Mouse (Mus musculus) heart, embryonic 16.5 days (tissue): ENCODE data around the gene 4930442H23Rik. TPM values are rescaled to one million over a fixed set of nuclear protein-coding genes. Genes with fewer than 3 reads are reported as not detected.

Source experiments
- ATAC-seq: fragments of 200-750 bp; cut with Nextera tagmentation; replicated peaks from 2 replicates; pipeline ENCODE4 v1.8.0; 2017; ENCODE audit warnings: moderate number of reproducible peaks; ENCODE audit not compliant: insufficient read depth, low FRiP score; ENCODE audit errors: extremely low read depth
- H3K27ac ChIP-seq: fragments of 300-500 bp; sonication (generic); 2 replicates; pipeline ENCODE4 v1.5.1; 2014; ENCODE audit warnings: mild to moderate bottlenecking, low read length, control low read depth, moderate library complexity
- H3K27me3 ChIP-seq: fragments of 300-500 bp; sonication (generic); 2 replicates; pipeline ENCODE4 v1.6.1; 2014; ENCODE audit warnings: low read length, mixed read lengths; ENCODE audit not compliant: control insufficient read depth, insufficient read depth
- H3K36me3 ChIP-seq: fragments of 300-500 bp; sonication (generic); 2 replicates; pipeline ENCODE4 v1.6.1; 2014; ENCODE audit not compliant: control insufficient read depth, insufficient read depth
- H3K4me1 ChIP-seq: fragments of 300-500 bp; sonication (generic); 2 replicates; pipeline ENCODE4 v1.6.1; 2014; ENCODE audit warnings: low read length, mixed read lengths; ENCODE audit not compliant: control insufficient read depth, insufficient read depth
- H3K4me2 ChIP-seq: fragments of 300-500 bp; sonication (generic); 2 replicates; pipeline ENCODE4 v1.6.1; 2014; ENCODE audit warnings: low read depth, mild to moderate bottlenecking, control low read depth, low read length
- H3K4me3 ChIP-seq: fragments of 300-500 bp; sonication (generic); 2 replicates; pipeline ENCODE4 v1.5.1; 2014; ENCODE audit warnings: mild to moderate bottlenecking, control low read depth, low read length
- H3K9ac ChIP-seq: fragments of 300-500 bp; sonication (generic); 2 replicates; pipeline ENCODE4 v1.6.1; 2014; ENCODE audit warnings: low read length, control low read depth
- H3K9me3 ChIP-seq: fragments of 300-500 bp; sonication (generic); replicated peaks from 2 replicates; pipeline ENCODE4 v1.6.1; 2016; ENCODE audit warnings: low read length; ENCODE audit not compliant: control insufficient read depth
- WGBS: fragments of 180-500 bp; shearing (Covaris S2); extraction: QIAGEN DNeasy Blood & Tissue Kit; methylation state at CpG from one replicate; pipeline ENCODE4 v1.1.7; 2014; 5-methylcytosine and 5-hydroxymethylcytosine counted together
- polyA plus RNA-seq: library from polyadenylated mRNA; unstranded; fragments of >200 nt; fragmentation: Nextera tagmentation; extraction: Ambion mirVana; gene quantifications from 2 replicates; pipeline ENCODE4 v1.2.1, GENCODE M21; 2015

4930442H23Rik gene
- polyA plus RNA-seq, 1 experiment from 2014 or later: 0.11 TPM

GRCm38 (mm10) chr10:81167200-81168086 lies 16.2 kb downstream of the 4930442H23Rik start, which contains the start of gene Pias4:
TSS of gene Pias4 (minus strand) at chr10:81167923.
- Histone ChIP-seq H3K9me3 (no peaks in the 10 kb centered on the region), H3K4me1 (peaks cover 15% of the 10 kb centered on the region), H3K27ac (peak within 1 kb of the TSS; percentile 79), H3K36me3 (peaks cover 8% of the 10 kb centered on the region), H3K4me3 (peak within 1 kb of the TSS; percentile 95), H3K9ac (peak within 1 kb of the TSS; percentile 92), H3K27me3 (no peaks in the 10 kb centered on the region), H3K4me2 (peak within 1 kb of the TSS; percentile 96)
- under 1% methylated on average over 55 of the region's 64 CpGs for WGBS
- peak; percentile 90 for ATAC-seq

- ATAC-seq: no peak
- Histone ChIP-seq H3K27me3 (no peaks in the 10 kb centered on the region), H3K36me3 (peaks cover 15% of the 10 kb centered on the region), H3K4me2 (no peak overlapping the region), H3K27ac (no peak overlapping the region), H3K4me1 (peaks cover 19% of the 10 kb centered on the region), H3K9ac (no peak overlapping the region), H3K4me3 (no peak overlapping the region), H3K9me3 (no peaks in the 10 kb centered on the region)
- WGBS: 80% methylated on average over 8 of the region's 8 CpGs
These were observed 18.5 kb downstream of the 4930442H23Rik start for GRCm38 (mm10) chr10:81165118-81165517.

GRCm38 (mm10) chr10:81162318-81162652 lies 21.4 kb downstream of the 4930442H23Rik start:
- H3K4me2 ChIP-seq: no peak overlapping the region
- WGBS: 46% methylated on average over 2 of the region's 2 CpGs
- H3K4me3 ChIP-seq: no peak overlapping the region

GRCm38 (mm10) chr10:81161602-81162317 lies 21.9 kb downstream of the 4930442H23Rik start:
- 86% methylated on average over 8 of the region's 8 CpGs for WGBS
- Histone ChIP-seq H3K4me2 (no peak overlapping the region), H3K4me1 (peaks cover 10% of the 10 kb centered on the region), H3K36me3 (peaks cover 26% of the 10 kb centered on the region), H3K27me3 (no peaks in the 10 kb centered on the region), H3K9ac (no peak overlapping the region), H3K9me3 (no peaks in the 10 kb centered on the region), H3K4me3 (no peak overlapping the region), H3K27ac (no peak overlapping the region)
- no peak for ATAC-seq

More at GRCm38 (mm10) chr10:81162318-81162652, 21.4 kb downstream of the 4930442H23Rik start:
- Histone ChIP-seq H3K27ac (no peak overlapping the region), H3K4me1 (peaks cover 13% of the 10 kb centered on the region), H3K36me3 (peaks cover 20% of the 10 kb centered on the region), H3K9me3 (no peaks in the 10 kb centered on the region), H3K9ac (no peak overlapping the region), H3K27me3 (no peaks in the 10 kb centered on the region)
- no peak for ATAC-seq

- Histone ChIP-seq H3K9me3 (no peaks in the 10 kb centered on the region), H3K4me2 (no peak overlapping the region), H3K4me3 (no peak overlapping the region), H3K9ac (no peak overlapping the region), H3K36me3 (peaks cover 44% of the 10 kb centered on the region), H3K27me3 (no peaks in the 10 kb centered on the region), H3K27ac (no peak overlapping the region), H3K4me1 (peaks cover 5% of the 10 kb centered on the region; the same call in 1 of the 2 replicates)
- WGBS: 76% methylated on average over 6 of the region's 6 CpGs
- ATAC-seq: no peak
These were observed 28.9 kb downstream of the 4930442H23Rik start for GRCm38 (mm10) chr10:81154736-81155135.

GRCm38 (mm10) chr10:81154313-81154712 lies 29.3 kb downstream of the 4930442H23Rik start:
- Histone ChIP-seq H3K36me3 (peaks cover 48% of the 10 kb centered on the region), H3K4me1 (peaks cover 5% of the 10 kb centered on the region; the same call in 1 of the 2 replicates), H3K27me3 (no peaks in the 10 kb centered on the region), H3K4me3 (no peak overlapping the region), H3K9ac (no peak overlapping the region), H3K27ac (no peak overlapping the region), H3K4me2 (no peak overlapping the region), H3K9me3 (no peaks in the 10 kb centered on the region)
- WGBS: 88% methylated on average over 12 of the region's 12 CpGs
- no peak for ATAC-seq

- ATAC-seq: no peak; the same call in 1 of the 2 replicates
- Histone ChIP-seq H3K4me1 (peaks cover 5% of the 10 kb centered on the region; the same call in 1 of the 2 replicates), H3K27ac (peak overlapping the region; percentile 53), H3K36me3 (peaks cover 62% of the 10 kb centered on the region), H3K4me2 (no peak overlapping the region), H3K9ac (no peak overlapping the region), H3K9me3 (no peaks in the 10 kb centered on the region), H3K4me3 (no peak overlapping the region), H3K27me3 (no peaks in the 10 kb centered on the region)
- WGBS: 55% methylated on average over 12 of the region's 12 CpGs
These were observed 31.0 kb downstream of the 4930442H23Rik start for GRCm38 (mm10) chr10:81152609-81153008.

GRCm38 (mm10) chr10:81151261-81151660 lies 32.4 kb downstream of the 4930442H23Rik start:
- peaks cover 60% of the 10 kb centered on the region for H3K36me3 ChIP-seq
- WGBS: 73% methylated on average over 6 of the region's 6 CpGs
- H3K27me3 ChIP-seq: no peaks in the 10 kb centered on the region
- ATAC-seq: no peak
- no peak overlapping the region for H3K9ac ChIP-seq
- H3K27ac ChIP-seq: no peak overlapping the region
- no peaks in the 10 kb centered on the region for H3K9me3 ChIP-seq
- peaks cover 5% of the 10 kb centered on the region; the same call in 1 of the 2 replicates for H3K4me1 ChIP-seq
- no peak overlapping the region for H3K4me3 ChIP-seq
- no peak overlapping the region for H3K4me2 ChIP-seq

- no peak overlapping the region for H3K4me2 ChIP-seq
- H3K4me3 ChIP-seq: no peak overlapping the region
- no peak for ATAC-seq
- no peaks in the 10 kb centered on the region for H3K27me3 ChIP-seq
- peaks cover 16% of the 10 kb centered on the region for H3K4me1 ChIP-seq
- H3K36me3 ChIP-seq: peaks cover 54% of the 10 kb centered on the region
- no peak overlapping the region for H3K27ac ChIP-seq
- WGBS: 76% methylated on average over 4 of the region's 4 CpGs
- H3K9ac ChIP-seq: no peak overlapping the region
- H3K9me3 ChIP-seq: no peaks in the 10 kb centered on the region
These were observed 37.4 kb downstream of the 4930442H23Rik start for GRCm38 (mm10) chr10:81146296-81146695.
